9 mouse cellular contexts compared by ENCODE assay signal in the genomic region with DNA sequence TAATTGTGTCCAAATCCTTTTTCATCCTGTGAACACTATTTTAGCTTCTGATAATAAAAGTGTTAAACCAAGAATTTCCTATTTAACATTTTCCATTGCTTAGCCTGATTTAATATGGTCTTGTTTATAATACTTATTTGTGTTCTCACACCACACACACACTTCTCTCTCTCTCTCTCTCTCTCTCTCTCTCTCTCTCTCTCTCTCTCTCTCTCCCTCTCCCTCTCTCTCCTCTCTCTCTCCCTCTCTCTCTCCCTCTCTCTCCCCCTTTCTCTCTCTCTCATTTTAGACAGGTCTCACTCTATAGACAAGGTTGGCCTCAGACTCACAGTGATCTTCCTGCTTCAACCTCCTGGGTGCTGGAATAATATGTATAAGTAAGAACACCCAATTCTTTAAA. TPM values are rescaled to one million over a fixed set of nuclear protein-coding genes. Genes with fewer than 3 reads are reported as not detected.
DNase-seq lines count a peak whose midpoint lies in the region; ATAC-seq and TF ChIP-seq lines count a peak whose summit lies in the region.
"Had no signal": no experiment of that assay in that cellular context is flagged by ENCODE, and none has a peak within 500 bp of the region (broad histone marks: within the 10 kb centered on the region; RNA-seq: fewer than 3 reads in every experiment).

No protein-coding gene starts in this region.

- H3K4me2 ChIP-seq in forebrain, embryonic 14.5 days (ENCODE audit: low read length), result peak overlapping the region; percentile 78
- H3K4me2 ChIP-seq in limb, embryonic 14.5 days (replicated peaks; ENCODE audit: low read depth, low read length, severe bottlenecking), result peak overlapping the region; percentile 77; the same call in 1 of the 2 replicates
- peak overlapping the region; percentile 71 for H3K4me2 ChIP-seq in neural tube, embryonic 15.5 days

- no peak for TF ChIP-seq POLR2A in liver, adult 2 months (IDR thresholded peaks at IDR 0.05; ENCODE audit: extremely low read depth, insufficient read depth, low read length)
- TF ChIP-seq POLR2A in limb, embryonic 14.5 days (IDR thresholded peaks at IDR 0.05; ENCODE audit: borderline replicate concordance, extremely low read depth, insufficient read depth, insufficient read length), result no peak

- H3K27ac ChIP-seq in liver, adult 2 months (replicated peaks; ENCODE audit: insufficient read depth, low read depth, low read length), result no peak overlapping the region
- no peak overlapping the region for H3K27ac ChIP-seq in forebrain, embryonic 14.5 days (ENCODE audit: low read depth, low read length)
- H3K27ac ChIP-seq in limb, embryonic 14.5 days (replicated peaks; ENCODE audit: low read depth, low read length), result no peak overlapping the region
- H3K27ac ChIP-seq in neural tube, embryonic 15.5 days (replicated peaks), result no peak overlapping the region

- H3K4me1 ChIP-seq in liver, adult 2 months (ENCODE audit: control insufficient read depth, insufficient read depth, low read length), result no peaks in the 10 kb centered on the region; the same call in 1 of the 2 replicates
- H3K4me1 ChIP-seq in forebrain, embryonic 14.5 days (ENCODE audit: control insufficient read depth, insufficient read depth, low read length), result peaks cover 6% of the 10 kb centered on the region
- H3K4me1 ChIP-seq in limb, embryonic 14.5 days (ENCODE audit: control insufficient read depth, insufficient read depth, low read length), result peaks cover 10% of the 10 kb centered on the region; the same call in 1 of the 2 replicates
- H3K4me1 ChIP-seq in neural tube, embryonic 15.5 days, result peaks cover 12% of the 10 kb centered on the region

- DNase-seq in liver, adult 2 months (ENCODE audit: extremely low read depth, low read depth, low spot score), result no peak
- no peak for DNase-seq in liver
- DNase-seq in forebrain, embryonic 14.5 days (ENCODE audit: low spot score), result no peak
- no peak for DNase-seq in limb, embryonic 14.5 days (ENCODE audit: low spot score)
- DNase-seq in urinary bladder, postnatal 14 days (ENCODE audit: low spot score), result no peak
- no peak for DNase-seq in retina, postnatal 1 day
- no peak for DNase-seq in layer of hippocampus, adult 18-20 months (ENCODE audit: low spot score in 2 of 2)
- DNase-seq: kidney, adult 18-20 months had no signal

- no peak for TF ChIP-seq CTCF in liver, adult 2 months (IDR thresholded peaks at IDR 0.05; ENCODE audit: low read depth, low read length)

- no peaks in the 10 kb centered on the region for H3K27me3 ChIP-seq in liver, adult 2 months (ENCODE audit: control insufficient read depth, insufficient read depth, low read length)
- H3K27me3 ChIP-seq in forebrain, embryonic 14.5 days (replicated peaks; ENCODE audit: control insufficient read depth, insufficient read depth, low read length), result no peaks in the 10 kb centered on the region
- no peaks in the 10 kb centered on the region for H3K27me3 ChIP-seq in limb, embryonic 14.5 days (ENCODE audit: control insufficient read depth, insufficient read depth, low read length)
- H3K27me3 ChIP-seq in neural tube, embryonic 15.5 days (replicated peaks), result no peaks in the 10 kb centered on the region

- ATAC-seq in forebrain, embryonic 14.5 days, result no peak
- ATAC-seq in limb, embryonic 14.5 days (ENCODE audit: low FRiP score, low read depth), result no peak
- ATAC-seq in neural tube, embryonic 15.5 days (ENCODE audit: low FRiP score), result no peak

- no peaks in the 10 kb centered on the region for H3K79me2 ChIP-seq in liver, adult 2 months (ENCODE audit: control insufficient read depth, insufficient read depth, low read length)

- no peaks in the 10 kb centered on the region for H3K9me3 ChIP-seq in forebrain, embryonic 14.5 days (replicated peaks; ENCODE audit: control insufficient read depth, low read length)
- H3K9me3 ChIP-seq in limb, embryonic 14.5 days (ENCODE audit: control insufficient read depth, low read length), result no peaks in the 10 kb centered on the region
- no peaks in the 10 kb centered on the region for H3K9me3 ChIP-seq in neural tube, embryonic 15.5 days (replicated peaks)

- peak overlapping the region; percentile 54; the same call in 1 of the 2 replicates for H3K4me3 ChIP-seq in liver, adult 2 months (ENCODE audit: insufficient read depth, low read depth, low read length)
- peak overlapping the region; percentile 45 for H3K4me3 ChIP-seq in forebrain, embryonic 14.5 days (ENCODE audit: low read depth, low read length)
- peak overlapping the region; percentile 43; the same call in 1 of the 2 replicates for H3K4me3 ChIP-seq in limb, embryonic 14.5 days (replicated peaks; ENCODE audit: low read length)
- peak overlapping the region; percentile 58 for H3K4me3 ChIP-seq in neural tube, embryonic 15.5 days (replicated peaks)

- H3K9ac ChIP-seq in liver, adult 2 months (ENCODE audit: low read depth, low read length), result no peak overlapping the region
- peak overlapping the region; percentile 60; the same call in 1 of the 2 replicates for H3K9ac ChIP-seq in forebrain, embryonic 14.5 days (ENCODE audit: low read length)
- no peak overlapping the region for H3K9ac ChIP-seq in limb, embryonic 14.5 days (ENCODE audit: low read depth, low read length, severe bottlenecking)
- peak overlapping the region; percentile 58; the same call in 1 of the 2 replicates for H3K9ac ChIP-seq in neural tube, embryonic 15.5 days (replicated peaks)

- H3K36me3 ChIP-seq in liver, adult 2 months (ENCODE audit: control insufficient read depth, insufficient read depth, low read length), result no peaks in the 10 kb centered on the region
- H3K36me3 ChIP-seq in forebrain, embryonic 14.5 days (ENCODE audit: control insufficient read depth, insufficient read depth, low read length), result no peaks in the 10 kb centered on the region
- no peaks in the 10 kb centered on the region for H3K36me3 ChIP-seq in limb, embryonic 14.5 days (ENCODE audit: control insufficient read depth, insufficient read depth, low read length)
- H3K36me3 ChIP-seq in neural tube, embryonic 15.5 days, result no peaks in the 10 kb centered on the region

RNA-seq across cellular contexts. Expression of a gene that starts 1.0 kb away (rescaled TPM):
- total RNA-seq in liver, adult 2 months (2014; rRNA removed), result 5.9 and 6.0 TPM in 2 replicates
- polyA plus RNA-seq in liver, adult 2 months (2012; rRNA removed), result 1.1 and 1.7 TPM in 2 replicates
- 3.7 and 4.7 TPM in 2 replicates for polyA plus RNA-seq in forebrain, embryonic 14.5 days (2014; fragmentation: Nextera tagmentation; extraction: Ambion mirVana)
- polyA plus RNA-seq in limb, embryonic 14.5 days (2012; rRNA removed), result 3.4 and 3.7 TPM in 2 replicates
- polyA plus RNA-seq in limb, embryonic 14.5 days (2014; fragmentation: Nextera tagmentation; extraction: Ambion mirVana), result 5.1 and 6.0 TPM in 2 replicates
- polyA plus RNA-seq in neural tube, embryonic 15.5 days (2015; fragmentation: Nextera tagmentation; extraction: Ambion mirVana), result 9.2 and 10.5 TPM in 2 replicates
- total RNA-seq in layer of hippocampus, adult 18-20 months (2021), result 10 to 100 TPM; 16.2 TPM

Comparison
In these comparisons a context has a peak if more than half of its experiments do, and no peak if none do; other contexts are left out.
1. H3K9ac ChIP-seq: peak in forebrain, embryonic 14.5 days (single experiment) and neural tube, embryonic 15.5 days (single experiment); none in liver, adult 2 months (single experiment) and limb, embryonic 14.5 days (single experiment).
2. Peak in every context shown above with its lines, with median percentiles within 50 percentile points of each other: H3K4me3 ChIP-seq and H3K4me2 ChIP-seq.